ENCODE assay signal across 8 mouse cellular contexts in genomic region chr15:102458904-102459317, GRCm38 (mm10). TPM values are rescaled to one million over a fixed set of nuclear protein-coding genes. Genes with fewer than 3 reads are reported as not detected.
DNase-seq lines count a peak whose midpoint lies in the region; ATAC-seq and TF ChIP-seq lines count a peak whose summit lies in the region.

Gene Prr13 (plus strand): TSS chr15:102459028.

- H3K79me2 ChIP-seq in CH12.LX (replicated peaks; ENCODE audit: control insufficient read depth, extremely low read depth, insufficient read depth, poor library complexity, severe bottlenecking) = peaks cover 28% of the 10 kb centered on the region

- no peak for TF ChIP-seq EP300 in CH12.LX (IDR thresholded peaks at IDR 0.05; ENCODE audit: low read length)

- ATAC-seq in forebrain, embryonic 11.5 days (replicated peaks; ENCODE audit: low FRiP score) = peak; percentile 66
- peak; percentile 90 for ATAC-seq in heart, embryonic 16.5 days (replicated peaks; ENCODE audit: extremely low read depth, insufficient read depth, low FRiP score)
- ATAC-seq in liver, embryonic 15.5 days (ENCODE audit: insufficient read depth) = peak; percentile 77
- peak; percentile 63; the same call in 1 of the 2 replicates for ATAC-seq in neural tube, embryonic 12.5 days (ENCODE audit: low FRiP score, low read depth)

- TF ChIP-seq POLR2A in CH12.LX (IDR thresholded peaks at IDR 0.05; ENCODE audit: low read depth, low read length) = peak; percentile 96

- H3K27me3 ChIP-seq in CH12.LX (replicated peaks) = peaks cover 5% of the 10 kb centered on the region
- no peaks in the 10 kb centered on the region for H3K27me3 ChIP-seq in forebrain, embryonic 11.5 days (ENCODE audit: control insufficient read depth, insufficient read depth, low read length)
- H3K27me3 ChIP-seq in heart, embryonic 16.5 days (ENCODE audit: control insufficient read depth, insufficient read depth, low read length) = no peaks in the 10 kb centered on the region
- H3K27me3 ChIP-seq in liver, embryonic 15.5 days = no peaks in the 10 kb centered on the region
- H3K27me3 ChIP-seq in neural tube, embryonic 12.5 days (replicated peaks) = no peaks in the 10 kb centered on the region

- in situ Hi-C loops in CH12.LX (cut with MboI; ENCODE audit: low pct_ligation_motif_present, low pct_unique_long_range_greater_than_20kb, low sequenced_read_pairs) = no loop called here

- peak in 1 of 2 experiments; percentile 69; a peak in 2 of 4 replicates for TF ChIP-seq CTCF in CH12.LX (conservative IDR thresholded peaks at IDR 0.05 in 1 of 2, IDR thresholded peaks at IDR 0.05 in 1 of 2; ENCODE audit: low read depth in 2 of 2, low read length in 2 of 2)

- peaks cover 0 to 30% of the 10 kb centered on the region in 2 experiments; a peak in 3 of 4 replicates for H3K4me1 ChIP-seq in CH12.LX (ENCODE audit: control insufficient read depth in 1 of 2, insufficient read depth in 2 of 2)
- no peaks in the 10 kb centered on the region for H3K4me1 ChIP-seq in forebrain, embryonic 11.5 days (replicated peaks; ENCODE audit: control insufficient read depth, insufficient read depth, low read length)
- peaks cover 18% of the 10 kb centered on the region for H3K4me1 ChIP-seq in heart, embryonic 16.5 days (ENCODE audit: control insufficient read depth, insufficient read depth, low read length)
- peaks cover 63% of the 10 kb centered on the region for H3K4me1 ChIP-seq in liver, embryonic 15.5 days (replicated peaks)
- peaks cover 9% of the 10 kb centered on the region for H3K4me1 ChIP-seq in neural tube, embryonic 12.5 days

- peak within 1 kb of the TSS; percentile 64 to 85 (median 83) for H3K4me3 ChIP-seq in CH12.LX (replicated peaks in 1 of 3; ENCODE audit: low read depth in 2 of 3, low read length in 2 of 3, poor library complexity in 1 of 3)
- peak within 1 kb of the TSS; percentile 43 for H3K4me3 ChIP-seq in forebrain, embryonic 11.5 days (ENCODE audit: low read depth, low read length)
- H3K4me3 ChIP-seq in heart, embryonic 16.5 days (ENCODE audit: low read length) = peak within 1 kb of the TSS; percentile 66
- H3K4me3 ChIP-seq in liver, embryonic 15.5 days (replicated peaks) = peak within 1 kb of the TSS; percentile 62
- H3K4me3 ChIP-seq in neural tube, embryonic 12.5 days = peak within 1 kb of the TSS; percentile 39

- WGBS in forebrain, embryonic 11.5 days = under 1% methylated on average over 19 of the region's 19 CpGs
- WGBS in heart, embryonic 16.5 days = under 1% methylated on average over 19 of the region's 19 CpGs
- WGBS in liver, embryonic 15.5 days (ENCODE audit: insufficient replicate concordance) = under 1% methylated on average over 19 of the region's 19 CpGs
- WGBS in neural tube, embryonic 12.5 days = under 1% methylated on average over 19 of the region's 19 CpGs

- H3K36me3 ChIP-seq in CH12.LX (replicated peaks in 1 of 2; ENCODE audit: control insufficient read depth in 1 of 2, insufficient read depth in 1 of 2, low read length in 1 of 2) = peaks cover 17 to 20% of the 10 kb centered on the region in 2 experiments
- H3K36me3 ChIP-seq in forebrain, embryonic 11.5 days (ENCODE audit: control insufficient read depth, insufficient read depth, low read length) = no peaks in the 10 kb centered on the region
- H3K36me3 ChIP-seq in heart, embryonic 16.5 days (ENCODE audit: control insufficient read depth, insufficient read depth) = peaks cover 4% of the 10 kb centered on the region
- H3K36me3 ChIP-seq in liver, embryonic 15.5 days (replicated peaks) = peaks cover 19% of the 10 kb centered on the region
- peaks cover 7% of the 10 kb centered on the region; the same call in 1 of the 2 replicates for H3K36me3 ChIP-seq in neural tube, embryonic 12.5 days

- no peaks in the 10 kb centered on the region for H3K9me3 ChIP-seq in CH12.LX (replicated peaks; ENCODE audit: low read length)
- H3K9me3 ChIP-seq in forebrain, embryonic 11.5 days (ENCODE audit: control insufficient read depth, low read length) = no peaks in the 10 kb centered on the region
- H3K9me3 ChIP-seq in heart, embryonic 16.5 days (replicated peaks; ENCODE audit: control insufficient read depth, low read length) = no peaks in the 10 kb centered on the region
- H3K9me3 ChIP-seq in liver, embryonic 15.5 days (replicated peaks) = no peaks in the 10 kb centered on the region
- H3K9me3 ChIP-seq in neural tube, embryonic 12.5 days = no peaks in the 10 kb centered on the region

- TF ChIP-seq RAD21 in CH12.LX (IDR thresholded peaks at IDR 0.05; ENCODE audit: low read depth, low read length) = no peak

- dilution Hi-C loops in CH12.LX (cut with MboI; ENCODE audit: extremely low pct_ligation_motif_present, extremely low pct_unique_long_range_greater_than_20kb, low sequenced_read_pairs) = no loop called here

- H3K27ac ChIP-seq in CH12.LX (ENCODE audit: insufficient read depth, low read depth) = no peak within 1 kb of the TSS
- no peak within 1 kb of the TSS for H3K27ac ChIP-seq in forebrain, embryonic 11.5 days (ENCODE audit: low read depth, low read length)
- H3K27ac ChIP-seq in heart, embryonic 16.5 days (ENCODE audit: low read length) = peak within 1 kb of the TSS; percentile 73
- H3K27ac ChIP-seq in liver, embryonic 15.5 days (replicated peaks) = peak within 1 kb of the TSS; percentile 91
- H3K27ac ChIP-seq in neural tube, embryonic 12.5 days = no peak within 1 kb of the TSS

- H3K9ac ChIP-seq in CH12.LX (ENCODE audit: insufficient read depth, low read depth) = peak within 1 kb of the TSS; percentile 66
- peak within 1 kb of the TSS; percentile 56 for H3K9ac ChIP-seq in forebrain, embryonic 11.5 days (ENCODE audit: low read length)
- peak within 1 kb of the TSS; percentile 74 for H3K9ac ChIP-seq in heart, embryonic 16.5 days (ENCODE audit: low read length)
- H3K9ac ChIP-seq in liver, embryonic 15.5 days = peak within 1 kb of the TSS; percentile 58
- H3K9ac ChIP-seq in neural tube, embryonic 12.5 days = peak within 1 kb of the TSS; percentile 45; the same call in 1 of the 2 replicates

- peak within 1 kb of the TSS; percentile 90 for H3K4me2 ChIP-seq in CH12.LX (ENCODE audit: insufficient read depth, low read depth, poor library complexity, severe bottlenecking)
- H3K4me2 ChIP-seq in forebrain, embryonic 11.5 days (ENCODE audit: low read depth, low read length, severe bottlenecking) = peak within 1 kb of the TSS; percentile 50
- peak within 1 kb of the TSS; percentile 79 for H3K4me2 ChIP-seq in heart, embryonic 16.5 days (ENCODE audit: low read depth, low read length)
- peak within 1 kb of the TSS; percentile 78 for H3K4me2 ChIP-seq in liver, embryonic 15.5 days
- H3K4me2 ChIP-seq in neural tube, embryonic 12.5 days (replicated peaks) = peak within 1 kb of the TSS; percentile 65

- peak; percentile 100 for DNase-seq in CH12.LX (ENCODE audit: extremely low read depth)
- DNase-seq in c-Kit-positive CD71-positive TER-119-negative erythroid progenitor cells, embryonic 14.5 days (ENCODE audit: low read depth) = peak; percentile 100
- DNase-seq in forebrain, embryonic 11.5 days (ENCODE audit: low spot score) = peak; percentile 84
- DNase-seq in kidney, postnatal 36 days = peak; percentile 95 to 99
- peak; percentile 94 for DNase-seq in telencephalon, adult 2 months (ENCODE audit: low read depth, low spot score)

TF ChIP-seq in CH12.LX, 34 proteins besides CTCF, POLR2A, EP300 and RAD21 (continues in another document):
- TF ChIP-seq RCOR1 (conservative IDR thresholded peaks at IDR 0.05; ENCODE audit: low read depth, low read length) (no peak), GABPA (IDR thresholded peaks at IDR 0.05; ENCODE audit: insufficient replicate concordance, low read depth, low read length) (no peak), POLR2AphosphoS2 (IDR thresholded peaks at IDR 0.05; ENCODE audit: low read depth, low read length) (peak; percentile 92), TCF12 (IDR thresholded peaks at IDR 0.05; ENCODE audit: low read depth, low read length) (peak; percentile 81), MEF2A (IDR thresholded peaks at IDR 0.05; ENCODE audit: borderline replicate concordance, low read depth, low read length) (peak; percentile 64; the same call in 1 of the 2 replicates), USF1 (IDR thresholded peaks at IDR 0.05; ENCODE audit: low read depth, low read length) (no peak), ZKSCAN1 (IDR thresholded peaks at IDR 0.05; ENCODE audit: borderline replicate concordance, low read depth, low read length) (no peak), ETS1 (conservative IDR thresholded peaks at IDR 0.05; ENCODE audit: low read depth, low read length) (0 out of 2 replicates have a peak, but pooled peaks have one; percentile 32), UBTF (IDR thresholded peaks at IDR 0.05; ENCODE audit: low read depth, low read length) (no peak), KAT2A (IDR thresholded peaks at IDR 0.05; ENCODE audit: insufficient replicate concordance, low read length) (peak; percentile 45; the same call in 1 of the 2 replicates), ZMIZ1 (IDR thresholded peaks at IDR 0.05; ENCODE audit: low read depth, low read length) (peak; percentile 94), MAZ (IDR thresholded peaks at IDR 0.05; ENCODE audit: low read depth, low read length) (no peak), JUND (conservative IDR thresholded peaks at IDR 0.05; ENCODE audit: low read depth, low read length) (no peak), HCFC1 (IDR thresholded peaks at IDR 0.05; ENCODE audit: low read depth, low read length) (peak; percentile 77), IRF4 (IDR thresholded peaks at IDR 0.05; ENCODE audit: low read depth, low read length) (peak; percentile 59), MAFK (IDR thresholded peaks at IDR 0.05; ENCODE audit: insufficient replicate concordance, low read length) (no peak), NRF1 (IDR thresholded peaks at IDR 0.05; ENCODE audit: low read depth, low read length) (0 out of 2 replicates have a peak, but pooled peaks have one; percentile 36), MYC (IDR thresholded peaks at IDR 0.05; ENCODE audit: low read depth, low read length) (peak; percentile 75; the same call in 1 of the 2 replicates), JUN (IDR thresholded peaks at IDR 0.05; ENCODE audit: insufficient read depth, low read depth, low read length) (no peak), PAX5 (IDR thresholded peaks at IDR 0.05; ENCODE audit: low read length) (no peak), CHD1 (IDR thresholded peaks at IDR 0.05; ENCODE audit: low read depth, low read length) (0 out of 2 replicates have a peak, but pooled peaks have one; percentile 68)

RNA-seq across cellular contexts. Expression of gene Prr13, which starts in this region (rescaled TPM):
- total RNA-seq in CH12.LX (2012; rRNA removed) = 34.5 and 36.4 TPM in 2 replicates
- 26.1 and 32.2 TPM in 2 replicates for total RNA-seq in CH12.LX (2014; rRNA removed)
- 94.8 and 131 TPM in 2 replicates for polyA plus RNA-seq in CH12.LX (2012; ENCODE audit: insufficient read length, low read depth)
- polyA plus RNA-seq in forebrain, embryonic 11.5 days (2014; fragmentation: Nextera tagmentation; extraction: Ambion mirVana) = 87.9 and 97.2 TPM in 2 replicates
- 86.7 and 92.2 TPM in 2 replicates for polyA plus RNA-seq in heart, embryonic 16.5 days (2015; fragmentation: Nextera tagmentation; extraction: Ambion mirVana)
- polyA plus RNA-seq in liver, embryonic 15.5 days (2015; fragmentation: Nextera tagmentation; extraction: Ambion mirVana) = 106 and 115 TPM in 2 replicates
- polyA plus RNA-seq in neural tube, embryonic 12.5 days (2016; fragmentation: Nextera tagmentation; extraction: Ambion mirVana) = 80.5 and 80.6 TPM in 2 replicates

Comparison
In these comparisons a context has a peak if more than half of its experiments do, and no peak if none do; other contexts are left out.
1. H3K27ac ChIP-seq: peak in heart, embryonic 16.5 days (single experiment) and liver, embryonic 15.5 days (single experiment); none in CH12.LX (single experiment), forebrain, embryonic 11.5 days (single experiment) and neural tube, embryonic 12.5 days (single experiment).
2. Peak in every context shown above with its lines, with median percentiles within 50 percentile points of each other: DNase-seq, H3K4me2 ChIP-seq, H3K4me3 ChIP-seq, H3K9ac ChIP-seq and ATAC-seq.